Mouse (Mus musculus): ENCODE results near the gene Gm28845.

The Gm28845 gene

DNA sequence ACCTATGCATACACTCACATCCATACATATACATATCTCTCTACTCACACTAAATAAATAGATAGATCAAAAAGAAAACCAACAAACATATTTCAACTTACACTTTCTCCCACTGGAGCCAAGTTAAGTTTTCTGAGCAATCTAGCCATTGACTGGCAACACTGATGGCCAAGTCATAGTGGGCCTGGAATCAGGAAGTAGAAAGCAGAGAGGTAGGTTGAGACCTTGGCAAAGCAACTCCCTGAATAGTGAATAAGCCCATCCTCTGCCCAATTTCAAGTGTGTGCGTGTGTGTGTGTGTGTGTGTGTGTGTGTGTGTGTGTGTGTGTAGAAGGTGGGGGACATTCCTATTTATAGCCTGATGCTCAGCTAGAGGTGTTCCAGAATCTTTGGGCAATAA lies at the start of gene Gm28845:
TSS of gene Gm28845 (minus strand) at position 121 of the 400 bp plus-strand sequence.
- in situ Hi-C loops (cut with MboI, MseI), result no loop called here

DNA sequence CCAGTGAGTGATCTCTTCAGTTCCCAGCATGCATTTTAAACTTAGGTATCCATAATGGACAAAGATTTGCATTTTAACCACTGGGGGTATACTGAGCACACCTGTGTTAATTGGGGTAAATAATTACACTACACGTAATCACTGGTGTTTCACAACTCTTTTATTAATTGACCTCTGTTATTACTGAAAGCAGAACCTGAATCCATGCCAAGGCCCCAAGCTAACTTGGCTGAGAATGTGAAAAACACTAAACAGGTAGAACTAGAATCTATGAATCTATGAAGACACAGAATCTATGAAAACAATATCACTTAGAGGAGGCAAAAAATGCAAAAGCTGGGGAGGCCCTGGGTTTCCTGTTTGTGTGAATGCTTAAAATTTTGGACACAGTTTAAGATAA lies 48.1 kb upstream of the Gm28845 start:
- in situ Hi-C loops (cut with MboI, MseI), result no loop called here

DNA sequence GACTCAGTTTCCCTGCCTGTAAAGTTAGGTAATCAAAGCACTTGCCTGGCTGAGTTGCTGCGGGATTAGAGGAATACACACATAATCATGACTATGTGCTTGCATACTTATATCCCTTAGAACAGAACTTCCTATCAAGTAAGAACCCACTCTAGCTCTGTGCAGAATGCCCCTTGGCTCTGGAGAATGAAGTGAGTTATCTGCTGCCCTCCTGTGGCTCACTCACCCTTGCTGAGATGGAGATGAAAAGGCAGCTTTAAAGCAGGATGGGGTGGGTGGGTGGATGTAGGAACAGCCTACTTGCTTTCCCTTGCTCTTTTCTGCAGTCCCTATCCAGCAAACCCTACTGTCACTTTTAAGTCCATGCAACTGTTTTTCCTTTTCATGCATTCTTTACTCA lies 42.9 kb upstream of the Gm28845 start:
- in situ Hi-C loops (cut with MboI, MseI), result no loop called here

GRCm38 (mm10) chr1:65156111-65156510 lies 36.8 kb upstream of the Gm28845 start:
- in situ Hi-C loops (cut with MboI, MseI), result no loop called here

GRCm38 (mm10) chr1:65154814-65155213 lies 35.5 kb upstream of the Gm28845 start:
- in situ Hi-C loops (cut with MboI, MseI), result no loop called here

DNA sequence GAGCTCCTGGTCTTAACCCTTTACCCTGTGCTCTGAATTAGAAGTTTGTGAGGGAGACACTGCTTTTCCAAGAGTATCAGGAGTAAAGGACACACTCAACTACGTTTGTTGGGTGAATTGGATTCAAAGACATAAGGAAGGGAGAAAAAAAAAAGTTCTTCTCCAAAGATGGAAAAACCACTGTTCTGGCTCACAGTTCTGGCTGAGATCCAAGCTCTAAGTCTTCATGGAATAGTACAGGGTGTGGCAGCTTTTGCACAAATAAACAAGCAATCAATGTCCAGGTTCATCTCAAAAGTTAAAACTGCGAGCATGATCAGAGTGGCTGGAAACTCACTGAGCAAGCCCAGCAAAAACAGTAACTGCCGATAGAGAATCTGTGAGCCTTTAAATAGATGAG lies 28.6 kb upstream of the Gm28845 start:
- in situ Hi-C loops (cut with MboI, MseI), result no loop called here

- in situ Hi-C loops (cut with MboI, MseI), result no loop called here
Measured at GRCm38 (mm10) chr1:65147326-65147725, 28.0 kb upstream of the Gm28845 start.

DNA sequence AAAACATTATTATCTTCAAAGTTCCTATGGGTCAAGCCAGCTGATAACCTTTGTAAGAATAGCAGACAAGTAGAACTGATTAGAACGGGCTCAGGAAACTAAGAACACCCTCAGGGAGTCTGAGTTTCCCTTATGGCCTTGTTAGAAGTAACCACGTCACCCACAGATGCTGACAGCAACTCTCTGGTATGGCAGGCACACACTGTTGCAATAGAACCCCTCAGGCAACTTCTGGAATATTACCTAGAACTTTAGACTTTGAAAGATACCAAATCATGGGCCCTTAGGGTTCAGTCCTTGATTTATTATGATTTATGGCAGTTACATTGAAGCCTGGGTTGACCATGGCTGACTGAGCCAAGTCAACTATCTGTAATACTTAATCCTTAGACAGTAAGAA lies 27.2 kb upstream of the Gm28845 start:
- in situ Hi-C loops (cut with MboI, MseI), result no loop called here

GRCm38 (mm10) chr1:65144783-65145182 lies 25.4 kb upstream of the Gm28845 start:
- in situ Hi-C loops (cut with MboI, MseI), result no loop called here

- in situ Hi-C loops (cut with MboI, MseI), result no loop called here
Measured at GRCm38 (mm10) chr1:65137560-65137959, 18.2 kb upstream of the Gm28845 start.

DNA sequence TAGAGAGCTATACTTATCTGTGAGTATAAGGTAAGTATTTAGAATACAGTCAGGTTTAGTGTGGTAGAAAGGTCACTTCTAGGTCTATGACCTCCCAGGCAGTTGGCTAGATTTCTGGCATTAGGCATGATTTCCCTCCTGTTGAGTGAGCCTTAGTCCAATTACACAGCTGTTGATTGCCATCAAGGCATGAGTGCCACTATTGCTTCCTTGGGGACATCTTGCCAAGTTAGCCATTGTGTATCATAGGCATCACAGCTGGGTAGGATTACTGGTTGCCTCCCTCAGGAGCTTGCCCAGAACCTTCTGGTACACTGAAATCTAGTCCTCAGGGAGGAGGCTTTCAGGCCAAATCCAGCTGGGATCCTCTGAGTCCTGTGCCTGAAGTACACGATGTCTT lies 13.5 kb upstream of the Gm28845 start:
- in situ Hi-C loops (cut with MboI, MseI), result no loop called here

GRCm38 (mm10) chr1:65131671-65132070 lies 12.3 kb upstream of the Gm28845 start:
- in situ Hi-C loops (cut with MboI, MseI), result no loop called here

- in situ Hi-C loops (cut with MboI, MseI), result no loop called here
Measured at GRCm38 (mm10) chr1:65130226-65130625, 10.9 kb upstream of the Gm28845 start.

DNA sequence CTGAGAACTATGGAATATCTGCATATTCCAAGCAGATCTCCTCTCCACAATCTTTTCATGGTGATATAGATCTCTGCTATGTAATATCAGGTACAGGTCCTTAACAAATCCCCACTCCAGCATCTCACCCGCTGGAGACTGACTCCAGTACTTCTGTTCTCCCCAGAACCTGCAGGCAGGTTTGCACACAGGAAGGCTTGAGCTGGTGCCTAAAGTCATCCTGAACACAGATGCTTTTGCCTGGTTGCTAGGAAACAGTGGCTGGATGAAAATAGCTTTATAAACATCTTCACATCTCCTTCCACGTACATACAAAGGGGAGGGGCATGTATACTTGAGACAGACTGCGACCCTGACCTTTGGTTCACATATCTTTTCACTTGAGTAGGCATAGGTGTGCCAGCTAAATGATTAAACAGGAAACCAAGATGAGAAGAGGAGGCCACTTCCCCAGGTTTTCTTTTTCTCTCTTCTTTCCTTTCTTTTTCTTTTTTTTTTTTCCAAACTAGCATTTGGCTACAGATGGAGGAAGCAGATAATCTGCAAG lies 10.3 kb upstream of the Gm28845 start:
- in situ Hi-C loops (cut with MboI, MseI), result no loop called here

DNA sequence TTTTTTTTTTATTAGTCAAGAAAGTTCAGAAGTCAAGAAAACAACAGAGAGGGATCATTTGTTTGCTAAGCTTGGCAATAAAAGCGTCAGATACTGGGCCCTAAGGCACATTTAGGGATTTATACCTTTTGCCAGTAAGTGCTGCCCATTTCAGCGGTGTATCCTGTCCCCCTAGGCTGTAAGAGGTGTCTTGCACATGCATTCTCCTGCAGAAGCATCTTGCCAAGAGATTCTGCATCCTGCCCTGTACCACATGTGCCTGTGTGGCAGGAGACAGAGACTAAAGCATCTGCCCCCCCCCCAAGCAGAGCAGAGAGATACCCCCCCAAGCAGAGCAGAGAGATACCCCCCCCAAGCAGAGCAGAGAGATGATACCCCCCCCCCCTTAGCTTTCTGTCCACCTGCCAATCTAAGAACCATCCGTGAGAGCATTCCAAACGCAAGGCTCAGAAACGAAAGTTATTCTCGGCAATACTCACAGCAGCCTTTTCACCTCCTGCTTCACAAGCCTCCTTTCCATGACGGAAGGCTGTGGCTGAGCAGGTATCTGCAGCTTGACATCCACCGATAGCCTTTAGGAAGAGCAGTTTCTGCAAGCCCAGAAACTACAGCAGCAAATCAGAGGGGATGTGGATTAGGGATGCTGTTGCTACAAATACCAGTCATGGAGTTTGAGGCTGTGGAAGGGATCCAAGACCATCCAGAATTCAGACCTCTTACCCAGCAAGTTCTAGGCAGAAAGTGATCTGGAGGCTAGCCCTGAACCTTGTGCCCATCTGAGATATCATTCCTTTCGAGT lies 3.4 kb upstream of the Gm28845 start, which contains the start of gene D630023F18Rik:
TSS of gene D630023F18Rik (minus strand) at position 641 of the 799 bp plus-strand sequence.
- in situ Hi-C loops (cut with MboI, MseI), result no loop called here

GRCm38 (mm10) chr1:65118150-65118913 lies 1.0 kb downstream of the Gm28845 start:
- in situ Hi-C loops (cut with MboI, MseI), result no loop called here

GRCm38 (mm10) chr1:65113536-65114172 lies 5.7 kb downstream of the Gm28845 start:
- in situ Hi-C loops (cut with MboI, MseI), result no loop called here

DNA sequence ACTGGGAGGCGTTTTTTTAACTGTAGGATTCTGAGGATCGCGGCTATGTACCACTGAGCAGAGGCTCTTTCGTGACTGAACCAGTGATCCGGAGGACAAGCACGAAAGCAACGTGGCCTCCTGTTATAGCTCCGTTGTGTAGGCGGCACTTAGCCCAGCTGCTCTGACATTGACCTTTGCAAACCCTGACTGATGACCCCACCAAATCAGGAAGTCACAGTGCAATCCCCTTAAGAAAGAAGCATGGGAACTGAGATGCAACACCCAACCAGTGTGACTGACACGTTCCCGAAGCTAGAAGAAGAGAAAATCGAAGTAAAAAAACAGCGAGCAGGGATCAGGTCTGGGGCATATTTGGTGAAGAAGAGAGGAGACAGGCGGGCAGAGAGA lies 6.6 kb downstream of the Gm28845 start:
- in situ Hi-C loops (cut with MboI, MseI), result no loop called here

- in situ Hi-C loops (cut with MboI, MseI), result no loop called here
Measured at GRCm38 (mm10) chr1:65112031-65112806, 7.1 kb downstream of the Gm28845 start.

GRCm38 (mm10) chr1:65109756-65110435 lies 9.5 kb downstream of the Gm28845 start:
- in situ Hi-C loops (cut with MboI, MseI), result no loop called here

GRCm38 (mm10) chr1:65109196-65109595 lies 10.2 kb downstream of the Gm28845 start:
- in situ Hi-C loops (cut with MboI, MseI), result no loop called here
